Mouse (Mus musculus) CH12.LX (cell line): ENCODE measurements around the gene Akt2.

Source experiments
- CTCF ChIP-seq, 2 experiments: IDR thresholded peaks in 1 of 2; conservative IDR thresholded peaks in 1 of 2; 2 replicates each; pipeline ENCODE4 v1.5.1; 2011 to 2012; ENCODE audit warnings: low read depth in 2 of 2, low read length in 2 of 2, improper control_type of control experiment in 1 of 2, inconsistent platforms in 1 of 2, mild to moderate bottlenecking in 1 of 2, moderate library complexity in 1 of 2
- JUND ChIP-seq: conservative IDR thresholded peaks from 2 replicates; pipeline ENCODE4 v1.6.1; 2011; ENCODE audit warnings: low read depth, low read length, improper control_type of control experiment
- MEF2A ChIP-seq: IDR thresholded peaks from 2 replicates; pipeline ENCODE4 v1.6.1; 2014; ENCODE audit warnings: low read depth, mild to moderate bottlenecking, inconsistent platforms, low read length, improper control_type of control experiment, borderline replicate concordance
- POLR2AphosphoS2 ChIP-seq: IDR thresholded peaks from 2 replicates; pipeline ENCODE4 v1.6.1; 2011; ENCODE audit warnings: low read depth, low read length, improper control_type of control experiment

DNA sequence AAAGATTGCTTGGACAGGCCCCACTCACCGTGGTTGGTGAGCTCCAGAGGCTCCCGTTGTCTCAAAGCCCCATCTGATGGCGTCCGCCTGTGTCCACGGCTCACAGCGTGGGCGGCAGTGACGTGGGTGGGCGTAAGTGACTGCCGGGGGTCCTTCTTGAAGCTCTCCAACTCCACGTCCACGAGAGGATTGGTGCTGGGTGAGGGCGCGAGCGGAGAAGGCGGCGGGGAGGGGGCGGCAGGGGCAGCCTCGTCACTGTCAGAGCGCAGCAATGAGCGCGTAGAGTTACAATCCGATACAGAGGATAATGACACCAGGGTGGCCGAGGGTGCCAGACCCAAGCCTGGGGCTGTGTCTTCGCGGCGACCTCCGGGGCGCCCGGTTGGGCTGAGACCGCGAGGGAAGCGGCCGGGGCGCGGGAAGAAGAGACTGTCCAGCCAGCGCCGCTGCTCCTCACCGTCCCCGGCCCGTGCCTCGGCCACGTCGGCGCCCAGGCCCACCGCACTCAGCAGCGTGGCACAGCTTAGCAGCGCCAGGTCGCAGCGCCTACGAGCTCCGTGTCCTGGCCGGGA, 66.6 kb downstream of the Akt2 start:
- TF ChIP-seq CTCF (conservative IDR thresholded peaks at IDR 0.05 in 1 of 2, IDR thresholded peaks at IDR 0.05 in 1 of 2; ENCODE audit: low read depth in 2 of 2, low read length in 2 of 2) (no peak), POLR2AphosphoS2 (no peak), MEF2A (no peak), JUND (no peak)
